ENCODE assay signal across 23 mouse cellular contexts in genomic region chr13:63206396-63206795, GRCm38 (mm10).
A peak's percentile ranks its signal among the peaks of the same experiment; 100 is the strongest.
DNase-seq lines count a peak whose midpoint lies in the region; ATAC-seq lines count a peak whose summit lies in the region.
"Had no signal": no experiment of that assay in that cellular context is flagged by ENCODE, and none has a peak within 500 bp of the region (broad histone marks: within the 10 kb centered on the region; RNA-seq: fewer than 3 reads in every experiment).

No protein-coding gene starts in this region.

- intact Hi-C loops in heart, postnatal 10 days (cut with DNase I), result no loop called here

- no peak for ATAC-seq in embryonic facial prominence, embryonic 12.5 days (ENCODE audit: insufficient number of reproducible peaks, insufficient read depth, low FRiP score, low TSS enrichment)
- ATAC-seq in limb, embryonic 13.5 days (ENCODE audit: low FRiP score, low read depth), result no peak
- ATAC-seq in liver, embryonic 12.5 days, result no peak
- ATAC-seq: CD4-positive, CD25-positive, alpha-beta regulatory T cell, adult 4 months; forebrain, embryonic 13.5 days; forebrain, embryonic 16.5 days; hindbrain, embryonic 16.5 days had no signal

- H3K9me3 ChIP-seq in embryonic facial prominence, embryonic 10.5 days, result no peaks in the 10 kb centered on the region
- H3K9me3 ChIP-seq in embryonic facial prominence, embryonic 12.5 days, result no peaks in the 10 kb centered on the region
- no peaks in the 10 kb centered on the region for H3K9me3 ChIP-seq in limb, embryonic 13.5 days
- H3K9me3 ChIP-seq in liver, embryonic 12.5 days (replicated peaks), result no peaks in the 10 kb centered on the region
- H3K9me3 ChIP-seq: embryonic facial prominence, embryonic 13.5 days; forebrain, embryonic 10.5 days; forebrain, embryonic 13.5 days; heart, embryonic 10.5 days; heart, embryonic 13.5 days; hindbrain, embryonic 12.5 days had no signal

- 94% methylated on average over 1 of the region's 1 CpGs for WGBS in embryonic facial prominence, embryonic 10.5 days
- 58% methylated on average over 1 of the region's 1 CpGs for WGBS in embryonic facial prominence, embryonic 12.5 days
- 44% methylated on average over 1 of the region's 1 CpGs for WGBS in limb, embryonic 13.5 days
- 39% methylated on average over 1 of the region's 1 CpGs for WGBS in liver, embryonic 12.5 days (ENCODE audit: insufficient replicate concordance)

- DNase-seq in embryonic facial prominence, embryonic 10.5 days (ENCODE audit: low spot score), result no peak
- no peak for DNase-seq in heart, postnatal 10 days
- DNase-seq in adrenal gland, postnatal 25 days, result no peak
- DNase-seq: adrenal gland, adult 2 months; adrenal gland, postnatal 36 days; cerebellum, adult 18-20 months; cerebellum, adult 9-10 months; cerebellum, postnatal 14 days; gastrocnemius, postnatal 10 days; gastrocnemius, postnatal 36 days; heart, adult 2 months had no signal

- H3K27me3 ChIP-seq in embryonic facial prominence, embryonic 10.5 days (replicated peaks; ENCODE audit: low read depth, poor library complexity, severe bottlenecking), result no peaks in the 10 kb centered on the region
- no peaks in the 10 kb centered on the region for H3K27me3 ChIP-seq in embryonic facial prominence, embryonic 12.5 days
- no peaks in the 10 kb centered on the region for H3K27me3 ChIP-seq in limb, embryonic 13.5 days
- H3K27me3 ChIP-seq in liver, embryonic 12.5 days (replicated peaks), result no peaks in the 10 kb centered on the region
- H3K27me3 ChIP-seq: embryonic facial prominence, embryonic 13.5 days; heart, embryonic 13.5 days; hindbrain, embryonic 12.5 days had no signal

- H3K4me1 ChIP-seq in embryonic facial prominence, embryonic 10.5 days, result peaks cover 45% of the 10 kb centered on the region
- H3K4me1 ChIP-seq in embryonic facial prominence, embryonic 12.5 days, result peaks cover 37% of the 10 kb centered on the region
- H3K4me1 ChIP-seq in limb, embryonic 13.5 days, result peaks cover 49% of the 10 kb centered on the region
- H3K4me1 ChIP-seq in liver, embryonic 12.5 days, result no peaks in the 10 kb centered on the region
- H3K4me1 ChIP-seq: heart, embryonic 10.5 days; heart, embryonic 13.5 days had no signal

- H3K9ac ChIP-seq in embryonic facial prominence, embryonic 12.5 days, result no peak overlapping the region
- no peak overlapping the region for H3K9ac ChIP-seq in limb, embryonic 13.5 days
- H3K9ac ChIP-seq in liver, embryonic 12.5 days, result no peak overlapping the region
- H3K9ac ChIP-seq: embryonic facial prominence, embryonic 13.5 days; forebrain, embryonic 13.5 days; heart, embryonic 13.5 days; hindbrain, embryonic 12.5 days had no signal

- H3K36me3 ChIP-seq in embryonic facial prominence, embryonic 10.5 days (replicated peaks), result no peaks in the 10 kb centered on the region; the same call in 1 of the 2 replicates
- H3K36me3 ChIP-seq in embryonic facial prominence, embryonic 12.5 days, result no peaks in the 10 kb centered on the region
- peaks cover 5% of the 10 kb centered on the region; the same call in 1 of the 2 replicates for H3K36me3 ChIP-seq in limb, embryonic 13.5 days
- H3K36me3 ChIP-seq in liver, embryonic 12.5 days, result no peaks in the 10 kb centered on the region
- H3K36me3 ChIP-seq: forebrain, embryonic 10.5 days; heart, embryonic 10.5 days; heart, embryonic 13.5 days; hindbrain, embryonic 12.5 days had no signal

- no peak overlapping the region for H3K4me3 ChIP-seq in embryonic facial prominence, embryonic 10.5 days
- no peak overlapping the region for H3K4me3 ChIP-seq in embryonic facial prominence, embryonic 12.5 days
- no peak overlapping the region for H3K4me3 ChIP-seq in limb, embryonic 13.5 days
- no peak overlapping the region for H3K4me3 ChIP-seq in liver, embryonic 12.5 days
- H3K4me3 ChIP-seq: embryonic facial prominence, embryonic 13.5 days; forebrain, embryonic 10.5 days; forebrain, embryonic 13.5 days; heart, adult 2 months; heart, embryonic 10.5 days; heart, embryonic 13.5 days; hindbrain, embryonic 12.5 days had no signal

- peak overlapping the region; percentile 62; the same call in 1 of the 2 replicates for H3K27ac ChIP-seq in embryonic facial prominence, embryonic 10.5 days (replicated peaks)
- H3K27ac ChIP-seq in embryonic facial prominence, embryonic 12.5 days, result peak overlapping the region; percentile 8; the same call in 1 of the 2 replicates
- H3K27ac ChIP-seq in limb, embryonic 13.5 days, result peak overlapping the region; percentile 67; the same call in 1 of the 2 replicates
- no peak overlapping the region for H3K27ac ChIP-seq in liver, embryonic 12.5 days
- H3K27ac ChIP-seq: forebrain, embryonic 10.5 days; forebrain, embryonic 13.5 days; heart, adult 2 months; heart, embryonic 10.5 days; heart, embryonic 13.5 days; hindbrain, embryonic 12.5 days had no signal

- H3K4me2 ChIP-seq in embryonic facial prominence, embryonic 12.5 days (replicated peaks), result no peak overlapping the region
- H3K4me2 ChIP-seq in limb, embryonic 13.5 days (replicated peaks), result no peak overlapping the region
- H3K4me2 ChIP-seq in liver, embryonic 12.5 days, result no peak overlapping the region
- H3K4me2 ChIP-seq: embryonic facial prominence, embryonic 13.5 days; forebrain, embryonic 13.5 days; heart, embryonic 13.5 days; hindbrain, embryonic 12.5 days had no signal
